Mouse (Mus musculus) forebrain, embryonic 14.5 days (tissue): ENCODE measurements at regions not wholly inside any gene's neighbourhood (a gene's known extent, or its start where the extent isn't known, plus 50 kb on each side); places are given as distances from the start of the nearest gene placed in this dataset.
"Not testable (repeated sequence)": the region's sequence is repeated elsewhere in the genome, so short reads cannot be mapped to it uniquely, and the experiment has no call there.

Experiments used
- ATAC-seq: fragments of 200-750 bp; cut with Nextera tagmentation; 2 replicates; pipeline ENCODE4 v1.8.0; 2017; ENCODE audit warnings: mild to moderate bottlenecking, moderate library complexity
- DNase-seq: peaks from one replicate; pipeline ENCODE4 v3.0.0-alpha.2; 2015; ENCODE audit warnings: low spot score
- H3K27ac ChIP-seq: fragments of 300-500 bp; sonication (generic); 2 replicates; pipeline ENCODE4 v1.5.1; 2014; ENCODE audit warnings: low read depth, mild to moderate bottlenecking, control low read depth, low read length, moderate library complexity
- H3K27me3 ChIP-seq: fragments of 300-500 bp; sonication (generic); replicated peaks from 2 replicates; pipeline ENCODE4 v1.6.1; 2014; ENCODE audit warnings: low read length, control low read depth, mixed read lengths; ENCODE audit not compliant: control insufficient read depth, insufficient read depth
- H3K36me3 ChIP-seq: fragments of 300-500 bp; sonication (generic); 2 replicates; pipeline ENCODE4 v1.6.1; 2014; ENCODE audit warnings: low read length, control low read depth; ENCODE audit not compliant: control insufficient read depth, insufficient read depth
- H3K4me1 ChIP-seq: fragments of 300-500 bp; sonication (generic); 2 replicates; pipeline ENCODE4 v1.6.1; 2014; ENCODE audit warnings: antibody characterized with exemption, low read length, control low read depth; ENCODE audit not compliant: control insufficient read depth, insufficient read depth
- H3K4me2 ChIP-seq: fragments of 300-500 bp; sonication (generic); 2 replicates; pipeline ENCODE4 v1.6.1; 2014; ENCODE audit warnings: mild to moderate bottlenecking, control low read depth, low read length
- H3K4me3 ChIP-seq: fragments of 300-500 bp; sonication (generic); 2 replicates; pipeline ENCODE4 v1.5.1; 2014; ENCODE audit warnings: low read depth, low read length, control low read depth
- H3K9ac ChIP-seq: fragments of 300-500 bp; sonication (generic); 2 replicates; pipeline ENCODE4 v1.6.1; 2014; ENCODE audit warnings: mild to moderate bottlenecking, low read length, control low read depth, moderate library complexity
- H3K9me3 ChIP-seq: fragments of 300-500 bp; sonication (generic); replicated peaks from 2 replicates; pipeline ENCODE4 v1.6.1; 2016; ENCODE audit warnings: low read length, control low read depth, mixed read lengths; ENCODE audit not compliant: control insufficient read depth
- WGBS: fragments of 180-500 bp; shearing (Covaris S2); extraction: QIAGEN DNeasy Blood & Tissue Kit; methylation state at CpG from one replicate; pipeline ENCODE4 v1.1.7; 2014; 5-methylcytosine and 5-hydroxymethylcytosine counted together

DNA sequence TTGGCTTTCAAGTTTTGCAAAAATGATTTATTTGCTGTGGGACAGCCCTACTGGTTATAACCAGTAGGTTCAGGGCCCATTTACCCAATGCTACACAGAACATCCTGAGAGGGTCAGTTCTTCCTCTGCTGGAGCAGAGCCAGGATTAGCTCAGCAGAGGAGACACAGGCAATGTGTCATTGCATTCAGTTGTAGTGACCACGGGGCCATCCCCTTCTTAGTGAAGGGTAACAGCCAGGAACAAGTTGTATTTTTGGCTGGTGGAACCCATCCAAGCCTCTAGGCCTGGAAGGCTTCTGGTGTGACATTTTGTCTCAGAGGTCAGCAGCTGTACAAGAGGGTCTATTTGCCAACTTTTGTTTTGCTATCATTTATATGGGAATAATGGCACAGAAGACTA, 120.6 kb upstream of the Dlgap1 start:
- no peaks in the 10 kb centered on the region for H3K9me3 ChIP-seq
- H3K4me1 ChIP-seq = no peaks in the 10 kb centered on the region
- DNase-seq (no peak), ATAC-seq (no peak)
- H3K4me2 ChIP-seq = no peak overlapping the region
- no peak overlapping the region for H3K27ac ChIP-seq
- H3K9ac ChIP-seq = no peak overlapping the region
- H3K27me3 ChIP-seq = no peaks in the 10 kb centered on the region
- H3K4me3 ChIP-seq = no peak overlapping the region
- no peaks in the 10 kb centered on the region for H3K36me3 ChIP-seq
- WGBS = 68% methylated on average over 1 of the region's 1 CpGs

DNA sequence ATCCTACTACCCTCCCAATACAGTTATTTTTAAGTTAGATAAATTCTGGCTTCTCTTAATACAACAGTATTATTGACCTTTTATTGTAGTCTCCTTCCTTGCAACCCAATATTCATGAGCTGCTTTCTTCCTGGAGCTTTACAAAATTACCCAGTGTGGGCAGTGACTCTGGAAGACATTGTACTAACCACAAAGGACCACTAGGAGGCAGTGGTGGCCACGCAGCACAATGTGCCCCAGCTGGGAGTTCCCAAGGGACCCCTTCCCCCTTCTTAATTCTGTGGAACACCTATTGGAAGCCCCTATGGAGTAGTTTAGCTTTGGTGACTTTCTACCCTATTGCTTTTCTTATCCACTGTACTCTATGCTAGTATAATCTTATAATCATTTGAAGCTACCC, 118.8 kb upstream of the Dlgap1 start:
- Histone ChIP-seq H3K27ac (no peak overlapping the region), H3K9ac (no peak overlapping the region), H3K4me1 (no peaks in the 10 kb centered on the region), H3K4me3 (no peak overlapping the region), H3K9me3 (no peaks in the 10 kb centered on the region), H3K27me3 (no peaks in the 10 kb centered on the region), H3K36me3 (no peaks in the 10 kb centered on the region), H3K4me2 (no peak overlapping the region)
- no peak for DNase-seq
- ATAC-seq = no peak
- 23% methylated on average over 1 of the region's 1 CpGs for WGBS

GRCm38 (mm10) chr17:69879958-69880357, 88.9 kb upstream of the Dlgap1 start:
- peak; percentile 34 for DNase-seq
- not testable (repeated sequence) for H3K36me3 ChIP-seq, H3K27me3 ChIP-seq, H3K27ac ChIP-seq, H3K4me1 ChIP-seq, H3K4me2 ChIP-seq, H3K9ac ChIP-seq, H3K4me3 ChIP-seq, H3K9me3 ChIP-seq, ATAC-seq
- 75% methylated on average over 8 of the region's 8 CpGs for WGBS

- DNase-seq (no peak), ATAC-seq (no peak)
- no peaks in the 10 kb centered on the region for H3K27me3 ChIP-seq
- no peak overlapping the region for H3K4me2 ChIP-seq
- WGBS = 71% methylated on average over 4 of the region's 4 CpGs
- H3K9ac ChIP-seq = no peak overlapping the region
- no peaks in the 10 kb centered on the region for H3K36me3 ChIP-seq
- H3K4me1 ChIP-seq = no peaks in the 10 kb centered on the region
- H3K27ac ChIP-seq = no peak overlapping the region
- H3K4me3 ChIP-seq = no peak overlapping the region
- H3K9me3 ChIP-seq = no peaks in the 10 kb centered on the region
These were observed 74.9 kb upstream of the Dlgap1 start for GRCm38 (mm10) chr17:69893980-69894379.
